Mouse (Mus musculus) mesoderm, embryonic 11.5 days (tissue): ENCODE results near the gene A630089N07Rik.
"Not testable (repeated sequence)": the region's sequence is repeated elsewhere in the genome, so short reads cannot be mapped to it uniquely, and the experiment has no call there.

Experiments
- DNase-seq: peaks from one replicate; pipeline ENCODE4 v3.0.0-alpha.2; 2012; ENCODE audit warnings: low read depth, low spot score

A630089N07Rik gene

GRCm38 (mm10) chr16:98081889-98082818 lies at the start of gene A630089N07Rik:
A630089N07Rik (minus strand) TSS chr16:98082450.
- DNase-seq, result peak; percentile 77

DNA sequence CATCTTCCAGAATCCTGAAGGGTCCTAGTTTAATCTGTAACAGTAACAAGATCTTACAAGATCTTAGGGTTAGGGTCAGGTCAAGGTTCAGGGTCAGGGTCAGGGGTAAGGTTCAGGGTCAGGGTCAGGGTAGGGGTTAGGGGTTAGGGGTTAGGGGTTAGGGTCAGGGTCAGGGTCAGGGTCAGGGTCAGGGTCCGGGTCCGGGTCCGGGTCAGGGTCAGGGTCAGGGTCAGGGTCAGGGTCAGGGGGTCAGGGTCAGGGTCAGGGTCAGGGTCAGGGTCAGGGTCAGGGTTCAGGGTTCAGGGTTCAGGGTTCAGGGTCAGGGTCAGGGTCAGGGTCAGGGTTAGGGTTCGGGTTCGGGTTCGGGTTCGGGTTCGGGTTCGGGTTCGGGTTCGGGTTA lies 24.9 kb upstream of the A630089N07Rik start:
- DNase-seq, result peak; percentile 13

DNA sequence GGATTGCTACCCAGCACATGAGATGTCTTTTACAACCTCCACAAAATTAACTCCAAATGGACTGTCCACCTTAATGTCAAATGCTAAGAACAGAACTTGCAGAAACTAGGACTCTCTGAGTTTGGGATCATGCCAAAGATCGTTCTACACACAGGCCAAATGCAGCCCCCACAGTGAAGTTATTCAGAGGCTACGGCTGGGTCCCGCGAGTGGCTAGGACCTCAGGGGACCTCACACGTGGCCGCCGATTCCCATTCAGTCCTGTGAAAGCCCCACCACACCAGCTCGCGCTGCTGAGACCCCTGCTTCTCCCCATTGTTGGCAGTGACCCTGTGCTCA lies 731 bp downstream of the A630089N07Rik start:
- peak; percentile 3 for DNase-seq

- not testable (repeated sequence) for DNase-seq
Observed at GRCm38 (mm10) chr16:98081140-98081539, 1.1 kb downstream of the A630089N07Rik start.

GRCm38 (mm10) chr16:98079382-98079781 lies 2.9 kb downstream of the A630089N07Rik start:
- not testable (repeated sequence) for DNase-seq

DNA sequence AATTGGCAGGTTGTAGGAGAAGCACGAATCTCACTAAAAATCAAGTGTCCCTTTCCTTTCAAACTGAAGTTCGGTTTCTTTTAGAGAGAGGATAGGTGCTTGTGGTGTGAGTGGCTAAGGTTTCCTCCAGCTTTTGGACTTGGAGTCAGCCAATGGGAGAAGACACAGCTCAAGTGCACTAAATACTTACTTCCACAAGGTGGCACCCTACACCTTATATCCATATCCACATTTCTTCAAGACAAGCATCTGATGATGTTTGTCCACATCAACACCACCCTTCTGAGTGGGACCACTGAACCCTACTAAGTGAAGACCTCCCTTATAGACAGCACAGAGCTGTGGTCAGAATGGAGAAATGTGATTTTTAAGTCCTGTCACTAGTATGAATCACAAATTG lies 40.6 kb downstream of the A630089N07Rik start:
- DNase-seq, result peak; percentile 17

DNA sequence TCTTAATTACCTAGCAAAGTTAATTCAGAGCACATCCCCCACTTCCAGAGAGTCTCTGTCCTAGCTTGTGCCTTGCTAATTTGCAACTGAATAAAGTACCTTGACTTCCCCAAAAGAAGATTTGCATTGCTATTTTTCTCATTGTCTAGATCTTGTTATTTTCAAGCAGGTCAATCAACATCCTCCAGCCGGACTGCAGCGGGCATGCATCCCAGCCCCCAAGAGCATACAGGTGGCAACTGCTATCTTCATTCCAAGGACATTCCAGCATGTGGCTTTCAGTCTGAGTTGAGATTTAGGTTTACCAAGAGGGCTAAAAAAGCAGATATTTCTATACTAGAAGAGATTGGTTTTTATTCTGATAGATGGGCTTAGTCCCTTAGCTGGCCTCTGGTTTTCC lies 47.3 kb downstream of the A630089N07Rik start:
- not testable (repeated sequence) for DNase-seq

DNA sequence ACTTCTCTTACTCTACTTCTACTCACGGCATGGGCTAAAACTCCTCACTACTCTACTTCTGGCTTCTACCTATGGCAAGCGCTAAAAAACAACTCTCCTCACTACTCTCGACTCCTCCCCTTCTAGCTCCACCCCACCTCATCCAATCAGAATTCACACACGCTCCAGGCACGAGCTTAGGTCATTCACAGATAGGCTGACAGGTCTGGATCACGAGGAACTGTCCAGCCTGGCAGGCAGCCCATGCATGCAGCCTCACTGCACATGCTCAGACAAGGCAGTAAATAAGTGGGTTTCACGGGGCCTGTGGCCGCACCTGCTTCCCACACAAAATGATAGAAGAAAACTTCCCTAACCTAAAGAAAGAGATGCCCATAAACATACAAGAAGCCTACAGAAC lies 56.1 kb downstream of the A630089N07Rik start:
- not testable (repeated sequence) for DNase-seq

DNA sequence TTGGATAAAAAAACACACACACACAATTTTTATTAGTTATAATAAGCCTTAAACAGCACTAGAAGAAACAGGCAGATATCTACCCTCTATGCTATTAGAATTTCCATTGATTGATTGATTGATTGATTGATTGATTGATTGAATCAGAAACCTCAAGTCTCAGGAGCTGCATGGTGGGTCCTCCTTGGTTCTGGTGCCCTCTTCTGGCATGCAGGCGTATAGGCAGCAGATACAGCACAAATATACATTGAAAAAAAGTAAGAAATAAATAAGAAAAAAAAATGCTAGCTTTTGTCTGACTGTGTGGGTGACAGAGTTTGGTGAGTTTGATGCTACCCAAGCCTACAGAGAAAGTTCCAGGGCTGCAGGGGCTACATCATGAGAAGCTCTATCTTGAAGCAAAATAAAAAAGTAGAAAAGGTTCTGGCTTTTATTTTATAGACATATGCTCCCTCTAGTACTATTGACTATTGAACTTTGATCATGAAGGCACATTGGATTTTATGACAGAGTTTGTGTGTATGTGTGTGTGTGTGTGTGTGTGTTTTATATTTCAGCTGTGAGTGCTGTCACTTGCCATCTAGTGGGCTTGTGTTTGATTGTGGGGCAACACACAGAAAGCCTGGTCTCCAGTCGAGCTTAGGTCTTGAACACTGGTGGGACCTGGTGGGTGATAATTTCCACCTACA lies 59.4 kb downstream of the A630089N07Rik start:
- peak; percentile 61 for DNase-seq

DNA sequence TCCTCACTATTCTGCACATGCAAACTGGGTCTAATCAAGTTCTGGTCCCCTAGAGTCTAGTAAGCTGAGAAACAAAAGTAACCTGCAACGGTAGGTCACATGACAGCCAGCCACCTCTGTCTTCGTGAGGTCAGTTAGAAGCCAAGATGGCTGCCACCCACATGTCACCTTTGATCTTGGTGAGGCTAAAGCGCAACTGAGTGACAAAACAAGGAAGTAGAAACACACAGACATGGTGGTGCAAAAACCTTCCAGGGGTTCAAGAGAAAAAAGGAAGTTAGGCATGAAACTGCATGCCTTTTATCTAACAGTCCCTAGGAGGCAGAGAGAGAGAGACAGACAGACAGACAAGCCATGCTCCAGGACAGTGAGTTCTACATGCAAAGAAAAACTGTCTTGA lies 60.2 kb downstream of the A630089N07Rik start:
- DNase-seq, result no peak

DNA sequence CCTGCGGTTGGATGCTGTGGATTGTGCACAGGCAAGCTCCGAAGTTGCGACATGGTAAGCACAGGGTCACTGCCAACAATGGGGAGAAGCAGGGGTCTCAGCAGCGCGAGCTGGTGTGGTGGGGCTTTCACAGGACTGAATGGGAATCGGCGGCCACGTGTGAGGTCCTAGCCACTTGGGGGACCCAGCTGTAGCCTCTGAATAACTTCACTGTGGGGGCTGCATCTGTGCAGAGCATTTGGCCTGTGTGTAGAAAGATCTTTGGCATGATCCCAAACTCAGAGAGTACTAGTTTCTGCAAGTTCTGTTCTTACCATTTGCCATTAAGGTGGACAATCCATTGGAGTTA lies 84.9 kb downstream of the A630089N07Rik start:
- DNase-seq, result not testable (repeated sequence)

DNA sequence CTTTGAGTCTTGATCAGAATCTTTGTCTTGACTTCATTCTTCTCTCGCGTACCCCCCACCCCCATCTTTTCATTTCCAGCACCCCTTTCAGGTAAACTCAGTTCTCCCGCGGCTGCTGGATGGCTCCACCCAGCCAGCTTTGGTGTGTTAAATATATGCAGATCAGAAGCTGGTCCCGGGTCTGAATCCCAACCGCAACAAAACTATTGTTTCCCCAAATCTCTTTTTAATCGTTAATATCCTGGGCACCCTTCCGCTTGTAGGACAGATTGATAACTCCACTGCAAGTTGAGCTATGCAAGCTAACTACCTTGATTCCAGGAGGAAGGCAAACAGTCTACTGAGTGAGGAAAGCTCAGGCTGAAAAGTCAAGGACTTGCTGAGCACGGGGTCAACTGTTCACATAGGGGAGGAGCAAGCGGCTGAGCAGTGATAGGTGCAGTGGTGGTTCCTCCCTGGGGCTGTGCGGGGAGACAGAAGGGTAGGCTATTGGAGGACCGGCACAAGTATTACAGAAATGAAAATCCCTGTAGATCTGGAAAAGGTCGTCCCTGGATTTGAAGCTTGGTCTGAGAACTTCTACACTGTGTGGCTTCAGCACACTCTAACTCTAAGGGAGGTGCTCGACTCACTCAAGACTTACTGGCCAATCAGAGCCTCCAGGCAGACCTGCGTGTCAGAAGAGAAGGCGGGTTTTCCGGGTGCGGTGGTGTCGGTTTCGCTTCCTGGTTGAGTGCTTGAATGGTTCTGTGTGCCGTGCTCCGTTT lies 85.5 kb downstream of the A630089N07Rik start, which contains the start of gene B230307C23Rik:
B230307C23Rik (plus strand) TSS at position 700 of the 767 bp plus-strand sequence.
- DNase-seq, result peak; percentile 86

GRCm38 (mm10) chr16:97995849-97996615 lies 86.2 kb downstream of the A630089N07Rik start:
- no peak for DNase-seq

GRCm38 (mm10) chr16:97992477-97992876 lies 89.8 kb downstream of the A630089N07Rik start:
- DNase-seq, result not testable (repeated sequence)

DNA sequence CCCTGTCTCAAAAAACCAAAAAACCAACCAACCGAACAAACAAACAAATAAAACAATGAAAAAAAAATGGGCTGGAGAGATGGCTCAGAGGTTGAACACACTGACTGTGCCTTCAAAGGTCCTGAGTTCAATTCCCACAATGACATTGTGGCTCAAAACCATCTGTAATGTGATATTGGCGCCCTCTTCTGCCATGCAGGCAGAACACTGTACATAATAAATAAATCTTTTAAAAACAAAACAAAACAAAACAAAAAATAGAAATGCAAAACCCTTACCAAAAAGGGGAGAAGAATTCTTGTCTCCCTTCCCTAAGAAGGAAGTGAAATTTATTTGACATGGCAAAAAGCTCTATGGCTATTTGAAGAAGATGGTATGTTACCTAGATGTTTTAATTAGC lies 90.7 kb downstream of the A630089N07Rik start:
- DNase-seq, result no peak

- DNase-seq, result no peak
Observed at GRCm38 (mm10) chr16:97984589-97984988, 97.7 kb downstream of the A630089N07Rik start.

DNA sequence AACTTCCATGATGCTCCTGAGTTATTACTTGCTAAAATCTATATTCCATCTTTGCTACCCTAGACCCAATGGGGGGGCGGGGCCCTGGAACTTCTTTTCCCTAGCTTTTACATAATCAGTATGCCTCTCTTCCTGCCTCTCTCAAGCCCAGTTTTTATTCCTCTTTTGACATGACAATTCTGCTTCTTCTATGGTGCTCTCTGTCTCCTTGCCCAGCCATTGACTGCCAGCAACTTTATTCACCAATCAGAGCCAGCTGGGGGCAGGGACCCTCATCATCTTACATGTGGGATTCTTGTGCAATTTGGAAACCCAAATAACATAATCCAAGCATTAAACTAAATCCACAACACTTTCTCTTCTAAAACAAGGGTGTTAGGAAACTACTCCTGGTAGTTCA lies 100.9 kb downstream of the A630089N07Rik start:
- no peak for DNase-seq

DNA sequence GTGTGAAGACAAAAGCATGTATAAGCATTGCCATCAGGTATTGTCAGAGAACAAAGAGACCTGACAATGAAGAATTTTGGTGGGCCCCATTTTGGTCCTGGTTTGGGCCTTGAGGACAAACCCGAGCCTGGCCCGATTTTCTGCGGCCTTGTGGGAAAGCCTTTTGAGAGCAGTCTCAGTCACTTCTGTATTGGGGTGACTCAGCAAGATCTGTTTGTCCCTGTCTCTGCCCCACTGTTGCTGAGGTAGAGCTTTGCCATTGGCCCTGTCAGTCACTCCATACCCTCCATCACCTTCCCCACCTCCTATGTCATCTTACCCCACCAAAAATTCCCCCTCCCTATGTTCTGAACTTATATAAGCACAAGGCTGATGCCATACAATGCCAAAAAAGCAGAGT lies 104.5 kb downstream of the A630089N07Rik start:
- no peak for DNase-seq

GRCm38 (mm10) chr16:97977277-97977676 lies 105.0 kb downstream of the A630089N07Rik start:
- no peak for DNase-seq

DNA sequence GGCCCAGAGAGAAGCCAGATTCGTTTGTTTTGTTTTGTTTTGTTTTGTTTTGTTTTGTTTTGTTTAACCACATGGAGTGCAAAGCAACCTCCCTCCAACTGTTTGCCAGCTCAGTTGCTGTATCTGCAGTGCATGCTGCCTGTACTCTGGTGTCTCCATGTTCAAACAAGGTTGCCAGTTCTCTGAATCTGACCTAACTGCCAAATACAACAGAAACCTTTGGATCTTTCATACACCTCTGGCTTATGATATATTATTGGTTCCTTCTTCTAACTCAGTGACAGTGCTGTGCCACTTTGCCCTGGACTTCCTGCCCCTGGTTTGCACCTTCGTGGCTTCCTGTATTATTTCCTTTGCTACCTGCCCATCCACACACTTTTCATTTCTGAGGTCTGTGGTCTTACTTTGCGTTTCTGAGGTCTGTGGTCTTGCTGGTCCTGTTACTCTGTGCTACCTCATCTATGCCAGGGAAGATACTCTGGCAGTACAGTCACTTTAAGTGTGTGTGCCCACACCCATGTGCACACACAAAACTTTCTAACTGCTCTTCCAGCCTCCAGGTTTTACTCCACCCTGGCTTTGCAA lies 118.2 kb downstream of the A630089N07Rik start:
- no peak for DNase-seq
